Mouse (Mus musculus) right cerebral cortex, postnatal 25 days (tissue): Measurements from ENCODE around the gene Tmsb10.

ENCODE experiments used
- DNase-seq: peaks from one replicate; pipeline ENCODE4 v3.0.0; 2022

Tmsb10 gene

DNA sequence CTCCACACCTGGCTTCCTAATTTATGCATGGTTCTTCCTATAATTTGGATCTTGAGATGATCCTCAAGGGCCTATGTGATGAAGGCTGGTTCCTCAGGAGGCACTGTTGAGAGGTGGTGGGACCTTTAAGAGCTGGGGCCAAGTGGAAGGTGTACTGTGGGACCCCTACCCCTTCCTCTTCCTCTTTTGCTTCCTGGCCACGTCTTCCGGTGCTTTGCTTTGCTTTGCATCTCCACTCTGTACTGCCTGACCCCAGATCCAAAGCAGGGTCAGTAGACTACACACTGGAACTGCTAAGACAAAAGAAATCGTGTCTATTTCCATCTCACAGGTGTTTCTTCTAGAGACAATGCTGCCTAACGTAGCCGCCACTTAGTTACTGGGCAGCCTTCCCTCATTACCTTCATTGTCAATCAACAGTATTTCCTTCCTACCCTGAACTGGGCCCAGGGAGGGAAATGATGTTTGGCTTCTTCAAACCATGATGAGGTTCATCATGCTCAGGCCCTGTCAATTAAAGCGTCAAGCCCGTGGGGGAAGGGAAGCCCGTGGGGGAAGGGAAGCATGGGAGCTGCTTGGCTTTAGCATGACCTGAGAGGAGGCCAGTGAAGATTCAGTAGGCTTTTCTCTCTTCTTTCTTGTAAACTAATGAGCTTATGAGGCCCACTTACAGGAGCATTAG is 2.9 kb downstream of the Tmsb10 start:
- DNase-seq, result no peak

DNA sequence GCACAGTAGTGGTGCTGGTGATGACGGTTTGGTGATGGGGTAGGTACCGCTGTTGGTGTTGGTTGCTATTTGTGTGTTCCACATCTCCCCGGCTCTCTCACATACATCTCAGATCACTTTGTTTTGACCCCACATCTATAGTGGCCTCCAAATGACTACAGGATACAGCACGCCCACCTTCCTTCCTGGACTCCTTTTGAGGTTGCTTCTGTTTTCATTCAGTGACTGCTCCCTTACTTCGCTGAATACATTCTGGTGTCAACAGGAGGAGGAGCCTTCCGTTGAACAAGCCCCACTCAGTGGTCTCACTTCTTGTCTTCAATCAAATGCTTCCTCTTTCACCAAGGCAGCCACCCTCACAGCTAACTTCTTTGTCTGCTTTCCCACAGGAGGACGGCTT is 3.8 kb downstream of the Tmsb10 start:
- DNase-seq, result no peak

DNA sequence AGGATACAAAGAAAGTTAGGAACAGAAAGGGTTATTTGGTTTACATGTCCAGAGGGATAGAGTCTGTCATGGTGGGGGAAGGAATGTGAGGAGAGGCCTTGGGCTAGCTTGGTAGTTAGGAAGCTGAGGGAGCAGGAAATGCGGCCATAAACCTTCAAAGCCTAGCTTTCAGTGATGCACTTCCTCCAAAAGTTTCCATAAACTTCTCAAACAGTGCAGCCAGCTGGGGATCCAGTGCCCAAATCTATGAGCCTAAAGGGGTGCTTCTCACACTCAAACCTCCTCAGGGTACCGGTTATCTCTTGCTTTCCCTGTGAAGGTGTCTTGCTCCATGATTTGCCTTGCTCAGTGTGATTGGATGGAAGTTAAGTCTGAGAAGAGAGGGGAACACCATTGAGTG is 5.6 kb downstream of the Tmsb10 start:
- DNase-seq, result no peak

DNA sequence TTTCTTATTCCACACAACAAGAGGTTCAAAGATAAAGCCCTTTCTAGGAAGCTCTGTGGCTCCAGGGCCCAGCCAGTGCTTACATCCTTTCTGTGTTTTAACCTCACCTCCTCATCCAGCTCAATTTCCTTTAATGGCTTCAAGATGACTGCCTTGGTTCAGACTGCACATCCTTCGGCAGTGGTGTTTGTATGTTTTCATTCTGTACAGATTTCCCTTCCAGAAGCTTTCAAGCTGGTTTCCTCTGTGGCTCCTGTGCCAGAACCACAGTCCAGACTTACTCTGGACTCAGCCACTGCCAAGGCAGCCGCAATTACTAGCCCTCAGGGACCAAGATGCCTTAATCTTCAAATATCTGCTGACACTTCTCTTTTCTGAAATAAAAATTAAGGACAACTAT is 6.3 kb downstream of the Tmsb10 start:
- no peak for DNase-seq

DNA sequence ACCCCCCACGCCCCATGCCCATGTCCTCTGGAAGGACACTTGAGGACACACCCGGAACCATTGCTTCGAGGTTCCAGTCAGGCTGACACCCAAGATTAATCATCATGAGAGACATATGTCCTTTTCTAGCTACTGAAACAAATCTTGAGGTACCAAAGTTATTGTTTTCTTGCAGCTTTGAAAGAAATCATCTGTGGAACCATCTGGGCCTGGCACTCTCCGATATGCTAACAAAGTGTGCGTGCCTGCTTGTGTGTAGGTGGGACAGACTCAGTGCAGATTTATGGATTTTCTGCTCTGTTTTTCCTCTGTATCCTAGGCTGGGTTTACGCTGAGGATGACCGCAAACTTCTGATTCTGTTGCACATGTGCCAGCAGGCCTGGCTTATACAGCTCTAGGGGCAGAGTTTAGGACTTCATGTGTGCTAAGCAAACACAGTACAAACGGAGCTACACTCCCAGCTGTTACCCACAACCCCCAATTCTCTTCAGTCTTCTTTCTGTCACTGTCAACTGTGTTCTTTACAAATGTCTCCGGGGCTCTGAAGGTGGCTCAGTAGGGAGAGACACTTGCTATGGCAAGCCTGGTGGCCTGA is 9.3 kb downstream of the Tmsb10 start:
- DNase-seq, result peak; percentile 76

DNA sequence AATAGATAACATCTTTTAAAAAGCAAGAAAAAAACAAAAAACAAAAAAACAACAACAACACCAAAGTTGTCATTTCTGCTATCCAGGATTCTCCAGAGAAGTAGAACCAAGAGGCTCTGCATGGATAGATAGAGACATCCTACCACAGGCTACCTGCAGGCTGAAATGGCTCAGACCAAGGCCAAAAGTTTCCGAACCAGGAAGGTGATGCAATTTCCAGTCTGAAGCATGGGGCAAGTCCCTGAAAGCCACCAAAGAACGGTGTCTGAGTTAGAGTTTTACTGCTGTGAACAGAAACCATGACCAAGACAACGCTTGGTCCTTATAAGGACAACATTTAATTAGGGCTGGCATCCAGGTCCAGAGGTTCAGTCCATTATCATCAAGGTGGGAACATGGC is 10.2 kb downstream of the Tmsb10 start:
- DNase-seq, result no peak

DNA sequence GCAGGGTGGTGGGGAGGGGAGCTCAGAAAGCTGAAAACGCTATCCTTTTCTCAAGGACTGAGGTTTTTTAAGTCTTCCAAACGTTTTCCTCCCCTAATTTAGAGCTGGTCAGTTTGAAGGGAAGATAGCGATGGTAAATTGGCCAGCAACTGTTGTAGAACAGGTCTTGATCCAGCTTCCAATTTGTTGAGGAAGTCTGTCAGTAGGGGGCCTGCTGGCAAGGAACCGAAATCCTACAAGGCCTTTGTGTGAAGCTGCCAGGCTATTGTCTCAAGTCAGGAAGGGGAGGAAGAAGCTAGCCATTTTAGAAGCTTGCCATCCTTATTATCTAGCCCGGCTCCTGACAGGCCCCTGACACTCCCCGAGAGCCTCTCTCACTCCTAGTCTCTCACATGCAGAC is 10.6 kb downstream of the Tmsb10 start:
- no peak for DNase-seq

DNA sequence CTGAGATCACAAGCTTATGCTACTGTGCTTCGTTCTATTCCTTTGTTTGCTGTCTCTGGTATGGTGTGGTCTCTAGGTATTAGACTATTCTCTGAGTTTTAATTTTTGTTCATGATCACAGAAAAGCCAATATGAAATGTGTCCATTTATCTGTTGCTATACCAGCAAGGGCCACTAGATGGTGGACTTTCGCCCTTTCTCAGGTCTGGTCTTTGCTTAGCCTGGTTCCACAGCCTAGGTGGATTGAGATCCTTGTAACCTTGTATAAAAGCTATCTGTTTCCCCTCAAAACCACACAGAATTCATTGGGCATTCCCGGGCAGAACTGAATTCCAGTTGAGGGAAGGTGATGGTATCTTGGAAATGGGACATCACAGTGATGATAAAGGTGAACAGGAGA is 18.1 kb downstream of the Tmsb10 start:
- peak; percentile 52 for DNase-seq

DNA sequence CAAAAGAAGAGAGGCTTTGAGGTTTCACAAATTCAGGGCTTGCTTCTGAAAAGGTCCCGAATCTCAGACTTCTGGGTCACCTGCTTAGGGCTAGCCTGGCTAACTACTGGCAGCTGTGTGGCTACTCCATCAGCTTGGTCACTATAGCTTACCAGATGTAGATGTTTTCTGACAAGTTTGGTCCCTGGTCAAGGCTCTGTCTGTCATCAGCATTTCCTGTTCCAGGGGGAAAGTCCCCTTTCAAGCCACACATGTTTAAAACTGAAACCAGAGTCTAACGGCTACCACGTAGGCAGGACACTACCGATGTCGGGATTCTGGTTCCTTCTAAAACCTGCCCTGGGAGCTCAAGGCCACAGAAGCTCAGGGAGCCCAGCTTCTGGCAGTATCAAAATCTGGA is 20.7 kb downstream of the Tmsb10 start:
- no peak for DNase-seq

DNA sequence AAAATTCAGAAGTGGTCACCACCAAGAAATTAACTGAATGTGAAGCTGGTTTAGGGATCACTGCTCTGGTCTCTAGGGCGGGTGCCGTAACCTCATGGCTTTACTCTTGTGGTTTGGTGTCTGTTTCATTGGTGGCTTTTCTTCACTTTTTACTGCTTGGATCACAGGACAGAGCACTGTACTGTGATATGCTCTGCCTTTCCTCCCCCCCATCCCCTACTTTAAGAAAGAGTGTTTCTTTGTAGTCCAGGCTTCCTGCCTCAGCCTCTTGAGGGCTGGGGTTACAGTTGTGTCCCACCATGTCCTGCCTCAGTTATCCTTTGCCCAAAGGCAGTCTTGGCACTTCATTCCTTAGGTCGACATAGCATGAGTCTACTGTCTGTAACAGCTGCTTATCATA is 21.1 kb downstream of the Tmsb10 start:
- no peak for DNase-seq

DNA sequence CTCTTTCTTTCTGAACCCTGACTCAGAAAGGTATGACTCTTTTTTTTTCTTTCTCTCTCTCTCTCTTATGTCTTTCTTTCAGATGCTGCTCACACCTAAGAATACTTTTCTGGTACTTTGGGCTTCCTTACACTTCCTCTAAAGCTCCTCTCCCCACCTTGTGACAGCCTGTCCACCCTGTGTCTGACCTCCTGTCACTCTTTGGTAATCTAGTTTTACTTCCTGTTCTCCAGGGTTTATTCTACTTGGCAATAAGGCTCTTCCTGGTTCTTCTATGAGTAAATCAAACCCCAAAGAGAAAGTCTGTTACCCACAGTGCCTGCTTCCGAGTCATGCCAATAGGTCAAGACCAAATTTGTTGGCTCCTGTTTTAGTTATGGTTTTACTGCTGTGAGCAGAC is 25.6 kb downstream of the Tmsb10 start:
- no peak for DNase-seq

DNA sequence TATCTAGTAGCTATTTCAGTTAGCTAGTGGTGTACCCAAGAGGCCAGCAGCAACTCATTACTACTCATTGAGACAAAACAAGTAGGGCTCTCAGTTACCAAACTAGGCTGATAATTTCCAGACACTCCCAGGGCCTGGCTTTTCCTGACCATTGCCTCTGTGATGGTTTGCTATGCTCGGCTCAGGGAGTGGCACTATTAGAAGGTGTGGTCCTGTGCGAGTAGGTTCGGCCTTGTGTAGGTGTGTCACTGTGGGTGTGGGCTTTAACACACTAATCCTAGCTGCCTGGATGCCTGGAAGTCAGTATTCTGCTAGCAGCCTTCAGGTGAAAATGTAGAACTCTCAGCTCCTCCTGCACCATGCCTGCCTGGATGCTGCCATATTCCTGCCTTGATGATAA is 27.0 kb downstream of the Tmsb10 start:
- no peak for DNase-seq

DNA sequence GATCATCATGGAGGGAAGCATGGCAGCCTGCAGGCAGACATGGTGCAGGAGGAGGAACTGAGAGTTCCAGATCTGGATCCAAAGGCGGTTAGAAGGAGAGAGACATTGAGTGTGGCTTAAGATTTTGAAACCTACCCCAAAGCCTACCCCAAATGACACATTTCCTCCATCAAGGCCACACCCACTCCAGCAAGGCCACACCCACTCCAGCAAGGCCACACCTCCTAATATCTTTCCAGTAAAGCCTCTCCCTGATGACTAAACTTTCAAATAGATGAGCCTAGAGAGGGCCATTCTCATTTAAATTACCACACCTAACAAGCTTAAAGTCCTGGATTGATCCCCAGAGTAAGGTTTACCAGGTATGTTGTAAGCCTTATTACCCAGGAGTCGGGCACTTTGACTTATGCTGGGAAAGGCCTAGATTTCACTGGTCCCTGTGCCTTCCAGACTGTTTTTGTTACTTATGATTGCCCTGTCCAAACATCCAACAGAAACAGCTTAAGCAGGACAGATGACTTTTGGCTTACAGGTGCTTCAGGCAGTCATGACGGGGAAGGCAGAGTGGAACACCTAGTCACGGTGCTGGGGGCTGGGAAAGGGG is 28.7 kb downstream of the Tmsb10 start:
- DNase-seq, result no peak

DNA sequence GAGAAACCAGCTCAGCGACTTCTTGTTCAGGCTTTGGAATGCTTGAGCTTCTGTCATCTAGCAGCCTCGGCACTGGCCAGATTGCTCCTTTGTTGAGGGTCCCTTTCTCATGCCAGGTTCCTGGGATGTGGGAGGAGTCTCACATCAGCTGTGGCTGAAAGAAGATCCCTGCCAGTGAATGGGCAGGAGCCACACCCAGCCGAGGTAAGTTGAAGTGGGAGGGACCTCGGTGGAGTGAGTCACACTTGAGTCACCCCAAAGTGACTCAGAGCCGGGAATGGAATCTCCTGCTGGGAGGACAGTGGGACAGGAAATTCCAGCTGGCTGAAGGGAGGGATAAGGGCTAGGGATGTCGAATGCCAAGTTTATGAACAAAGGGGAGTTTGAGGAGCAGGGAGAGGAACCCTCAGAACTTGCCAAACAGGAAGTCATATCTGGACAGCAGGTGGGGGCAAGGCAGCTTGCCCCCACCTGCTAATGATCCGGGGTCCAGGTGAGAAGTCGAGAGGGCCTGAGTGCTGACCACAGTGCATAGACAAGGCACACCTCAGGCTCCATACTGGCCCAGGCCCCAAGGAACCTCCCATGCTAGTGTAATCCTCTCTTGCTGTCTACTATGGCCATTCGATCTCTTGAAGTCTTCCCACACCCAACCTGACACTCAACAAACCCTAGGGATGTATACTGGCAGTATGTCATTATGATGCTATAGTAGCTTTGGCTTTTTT is 31.6 kb downstream of the Tmsb10 start:
- peak; percentile 30 for DNase-seq

DNA sequence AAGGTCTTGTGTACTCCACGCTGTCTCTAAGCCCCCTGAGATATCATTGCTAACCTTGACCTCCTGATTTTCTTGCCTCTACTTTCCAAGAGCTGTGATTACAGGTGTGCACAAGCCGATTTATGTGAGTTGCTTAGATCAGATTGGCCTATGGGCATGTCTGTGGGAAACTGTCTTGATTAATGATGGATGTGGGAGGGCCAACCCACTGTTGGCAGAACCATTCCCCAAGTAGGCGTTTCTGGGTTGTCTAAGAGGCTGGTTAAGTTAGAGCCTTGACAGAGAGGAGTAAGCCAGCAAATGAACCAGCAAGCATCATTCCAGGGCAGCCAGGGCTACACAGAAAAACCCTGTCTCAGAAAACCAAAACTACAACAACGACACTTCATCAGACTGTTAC is 32.5 kb downstream of the Tmsb10 start:
- no peak for DNase-seq

DNA sequence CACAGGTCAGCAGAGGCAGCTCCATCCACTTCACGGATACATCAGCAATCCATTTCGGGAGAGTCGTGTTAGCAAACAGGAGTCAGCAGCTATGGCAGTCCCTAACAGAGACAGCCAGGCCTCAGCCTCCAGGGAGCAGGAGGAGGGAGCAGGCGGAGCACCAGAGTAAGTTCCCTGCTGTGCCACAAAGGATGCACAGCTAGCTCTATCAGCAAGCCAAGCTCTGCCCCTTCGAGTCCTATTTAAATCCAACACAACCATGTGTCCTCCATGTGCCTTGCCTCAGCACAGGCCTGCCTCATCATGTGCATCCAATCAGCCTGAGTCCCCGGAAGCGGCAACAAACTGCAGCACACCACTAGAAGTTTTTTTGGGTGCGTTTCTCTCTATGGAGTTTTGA is 35.2 kb downstream of the Tmsb10 start:
- DNase-seq, result no peak

DNA sequence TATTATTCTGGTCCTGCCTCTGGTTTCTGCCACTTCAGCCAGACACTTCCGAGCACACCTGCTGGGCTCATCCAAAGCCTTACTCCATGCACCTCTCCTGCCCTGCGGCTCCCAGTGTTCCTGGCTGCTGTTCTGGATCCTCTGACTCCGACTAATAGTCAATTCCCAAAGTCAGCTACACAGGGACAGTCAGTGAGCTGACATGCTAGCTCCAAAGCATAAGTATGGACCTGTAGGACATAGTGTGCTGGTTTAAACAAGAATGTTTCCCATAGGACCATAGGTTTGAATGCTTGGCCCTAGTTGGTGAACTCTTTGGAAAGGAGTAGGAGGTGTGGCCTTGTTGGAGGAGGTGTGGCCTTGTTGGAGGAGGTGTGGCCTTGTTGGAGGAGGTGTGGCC is 37.5 kb downstream of the Tmsb10 start:
- DNase-seq, result no peak

DNA sequence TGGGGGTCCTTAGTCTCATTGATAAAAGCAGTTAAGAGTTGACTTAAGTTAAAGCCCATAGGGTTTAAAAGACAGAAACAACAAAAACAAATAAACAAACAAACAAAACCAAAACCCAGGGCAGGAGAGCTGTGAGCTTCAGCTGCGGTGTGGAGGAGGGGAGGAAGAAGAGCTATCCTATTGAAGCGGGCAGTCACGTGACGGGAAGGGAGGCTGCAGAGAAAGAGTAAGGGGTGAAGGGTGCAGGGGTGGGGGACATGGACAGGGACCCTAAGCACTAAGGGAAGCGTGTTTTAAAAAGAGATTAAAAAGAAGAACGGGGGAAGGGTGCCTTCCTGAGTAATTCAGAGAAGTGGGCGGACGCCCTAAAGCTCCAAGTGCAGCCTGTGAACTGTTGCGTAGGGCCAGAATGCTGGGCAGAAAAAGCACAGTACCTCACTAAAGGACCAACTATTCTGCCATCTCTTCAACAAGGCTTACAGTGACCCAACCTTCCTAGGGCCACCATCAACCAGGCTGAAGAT is 40.0 kb downstream of the Tmsb10 start:
- DNase-seq, result no peak

DNA sequence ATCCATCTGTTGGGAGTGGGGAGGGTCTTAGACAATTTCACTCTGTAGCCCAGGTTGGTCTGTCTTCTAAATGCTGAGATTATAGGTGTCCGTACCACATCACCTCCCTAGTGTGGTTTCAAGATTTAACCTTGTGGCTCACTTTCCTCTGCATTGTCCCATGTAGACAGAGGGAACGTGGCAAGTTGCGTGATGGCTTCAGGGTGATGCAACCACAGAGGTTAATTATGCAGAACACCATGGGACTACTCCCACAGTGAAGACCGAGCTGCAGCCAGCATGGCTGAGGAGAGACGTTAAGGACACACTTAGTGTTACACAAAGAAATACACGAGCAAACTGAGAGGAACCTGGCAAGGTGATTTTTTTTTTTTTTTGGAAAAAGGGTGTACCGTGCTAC is 42.2 kb downstream of the Tmsb10 start:
- no peak for DNase-seq

DNA sequence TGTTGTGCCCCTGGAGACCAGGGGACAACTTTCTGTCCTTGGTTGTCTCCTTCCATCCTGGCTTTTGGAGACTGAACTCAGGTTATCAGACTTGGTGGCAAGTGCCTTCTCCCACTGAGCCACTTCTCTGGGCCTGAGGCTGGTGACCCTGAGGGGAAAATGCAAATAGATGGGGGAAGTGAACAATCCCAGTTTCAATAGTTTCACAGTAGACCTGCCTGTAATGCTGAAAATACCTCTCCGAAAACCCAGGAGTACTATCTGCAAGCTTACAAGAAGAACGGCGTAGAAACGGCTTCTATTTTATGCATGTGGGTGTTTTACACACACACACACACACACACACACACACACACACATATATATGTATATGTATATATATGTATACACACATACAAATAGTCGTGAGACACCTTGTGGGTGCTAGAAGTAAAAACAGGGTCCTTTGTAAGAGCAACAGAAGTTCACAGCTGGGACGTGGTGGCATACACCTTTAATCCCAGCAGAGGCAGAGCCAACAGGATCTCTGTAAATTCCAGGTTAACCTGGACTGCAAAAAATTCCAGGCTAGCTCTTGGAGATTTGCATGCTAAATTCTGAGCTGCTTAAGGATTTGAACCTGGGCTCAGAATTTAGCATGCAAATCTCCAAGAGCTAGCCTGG is 44.3 kb downstream of the Tmsb10 start:
- DNase-seq, result no peak

DNA sequence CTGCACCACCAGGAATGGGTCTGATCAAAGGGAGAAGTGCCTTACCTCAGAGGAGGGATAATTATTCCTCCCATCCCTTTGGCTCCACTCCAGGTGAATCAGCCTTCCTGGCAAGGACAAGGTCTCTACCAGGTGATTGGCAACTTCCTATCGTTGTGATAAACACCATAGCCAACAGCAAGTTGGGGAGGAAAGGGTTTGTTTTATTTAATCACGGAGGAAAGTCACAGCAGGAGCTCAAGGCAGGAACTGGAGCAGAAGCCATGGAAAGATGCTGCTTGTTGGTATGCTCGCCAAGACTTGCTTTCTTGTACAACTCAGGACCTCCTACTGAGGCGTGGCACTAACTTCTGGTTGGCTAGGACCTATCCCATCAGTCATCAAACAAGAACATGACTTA is 47.3 kb downstream of the Tmsb10 start:
- no peak for DNase-seq
